Mouse (Mus musculus) embryonic fibroblast, embryonic 13.5 days (primary cell): ENCODE results near the gene Hist1h2bh. TPM values are rescaled to one million over a fixed set of nuclear protein-coding genes. Genes with fewer than 3 reads are reported as not detected.
A peak's percentile ranks its signal among the peaks of the same experiment; 100 is the strongest.
"Not testable (repeated sequence)": the region's sequence is repeated elsewhere in the genome, so short reads cannot be mapped to it uniquely, and the experiment has no call there.

Experiments
- H3K27ac ChIP-seq: 2 replicates; pipeline ENCODE4 v1.5.1; 2012; ENCODE audit warnings: low read length, control low read depth, inconsistent platforms; ENCODE audit not compliant: insufficient read depth
- H3K4me1 ChIP-seq: 2 replicates; pipeline ENCODE4 v1.6.1; 2011; ENCODE audit warnings: low read length; ENCODE audit not compliant: control insufficient read depth, insufficient read depth
- H3K4me3 ChIP-seq: 2 replicates; pipeline ENCODE4 v1.5.1; 2011; ENCODE audit warnings: mild to moderate bottlenecking, control low read depth, low read length; ENCODE audit not compliant: insufficient read depth
- CTCF ChIP-seq: IDR thresholded peaks from 2 replicates; pipeline ENCODE4 v1.5.1; 2011; ENCODE audit warnings: mild to moderate bottlenecking, control low read depth, low read length, moderate library complexity, borderline replicate concordance; ENCODE audit not compliant: insufficient read depth
- POLR2A ChIP-seq: IDR thresholded peaks from 2 replicates; pipeline ENCODE4 v1.6.1; 2011; ENCODE audit warnings: low read depth, mild to moderate bottlenecking, control low read depth, low read length, moderate library complexity
- polyA plus RNA-seq: library from polyadenylated mRNA; stranded (reverse); fragments of >200 nt; gene quantifications from 2 replicates; pipeline ENCODE4 v1.2.4, GENCODE M21; 2011; ENCODE audit warnings: low read depth; ENCODE audit not compliant: missing spikeins, insufficient read length

The Hist1h2bh gene
- polyA plus RNA-seq, 1 experiment, result 4.0 TPM

GRCm38 (mm10) chr13:23574546-23575170, 31.5 kb upstream of the Hist1h2bh start:
- peak; percentile 65; the same call in 1 of the 2 replicates for TF ChIP-seq POLR2A
- Histone ChIP-seq H3K4me3 (peak overlapping the region; percentile 13; the same call in 1 of the 2 replicates), H3K27ac (peak overlapping the region; percentile 85)
- H3K4me1 ChIP-seq, result not testable (repeated sequence)

- peak within 1 kb of the TSS; percentile 49 for H3K4me3 ChIP-seq
- not testable (repeated sequence) for H3K4me1 ChIP-seq
- peak within 1 kb of the TSS; percentile 92 for H3K27ac ChIP-seq
- peak; percentile 69; the same call in 1 of the 2 replicates for TF ChIP-seq POLR2A
Observed at GRCm38 (mm10) chr13:23573898-23574524, 30.8 kb upstream of the Hist1h2bh start, which contains the start of the genes Hist1h2bf and Hist1h2ad. TSS of gene Hist1h2bf (minus strand) at chr13:23574196. TSS of gene Hist1h2ad (plus strand) at chr13:23574381.

GRCm38 (mm10) chr13:23573034-23573897, 30.1 kb upstream of the Hist1h2bh start:
- peak overlapping the region; percentile 49 for H3K4me3 ChIP-seq
- not testable (repeated sequence) for H3K4me1 ChIP-seq
- TF ChIP-seq POLR2A, result peak; percentile 42; the same call in 1 of the 2 replicates
- H3K27ac ChIP-seq, result peak overlapping the region; percentile 92

GRCm38 (mm10) chr13:23572218-23573033, 29.2 kb upstream of the Hist1h2bh start:
- no peak for TF ChIP-seq CTCF
- TF ChIP-seq POLR2A, result peak; percentile 57; the same call in 1 of the 2 replicates
- H3K4me3 ChIP-seq, result peak overlapping the region; percentile 35
- H3K27ac ChIP-seq, result peak overlapping the region; percentile 92
- no peaks in the 10 kb centered on the region for H3K4me1 ChIP-seq

- H3K4me3 ChIP-seq, result peak overlapping the region; percentile 65
- H3K4me1 ChIP-seq, result not testable (repeated sequence)
- peak overlapping the region; percentile 85 for H3K27ac ChIP-seq
- TF ChIP-seq POLR2A, result peak; percentile 80
Observed at GRCm38 (mm10) chr13:23571504-23572217, 28.5 kb upstream of the Hist1h2bh start.

GRCm38 (mm10) chr13:23571022-23571503, 27.9 kb upstream of the Hist1h2bh start, which contains the start of the genes Hist1h2ae and Hist1h2bg:
TSS of gene Hist1h2ae (minus strand) at chr13:23571220.
TSS of gene Hist1h2bg (plus strand) at chr13:23571396.
- Histone ChIP-seq H3K4me1 (no peaks in the 10 kb centered on the region), H3K27ac (peak within 1 kb of the TSS; percentile 85), H3K4me3 (peak within 1 kb of the TSS; percentile 65)
- TF ChIP-seq POLR2A (peak; percentile 66; the same call in 1 of the 2 replicates), CTCF (no peak)

- peak overlapping the region; percentile 84 for H3K27ac ChIP-seq
- not testable (repeated sequence) for H3K4me1 ChIP-seq
- peak; percentile 75; the same call in 1 of the 2 replicates for TF ChIP-seq POLR2A
- peak overlapping the region; percentile 24 for H3K4me3 ChIP-seq
Observed at GRCm38 (mm10) chr13:23570261-23571021, 27.2 kb upstream of the Hist1h2bh start.

- Histone ChIP-seq H3K4me1 (no peaks in the 10 kb centered on the region), H3K4me3 (no peak overlapping the region), H3K27ac (no peak overlapping the region)
- no peak for TF ChIP-seq POLR2A
- TF ChIP-seq CTCF, result no peak
Observed at GRCm38 (mm10) chr13:23564482-23564881, 21.3 kb upstream of the Hist1h2bh start.
